18 mouse cellular contexts compared by ENCODE assay signal in the genomic region with DNA sequence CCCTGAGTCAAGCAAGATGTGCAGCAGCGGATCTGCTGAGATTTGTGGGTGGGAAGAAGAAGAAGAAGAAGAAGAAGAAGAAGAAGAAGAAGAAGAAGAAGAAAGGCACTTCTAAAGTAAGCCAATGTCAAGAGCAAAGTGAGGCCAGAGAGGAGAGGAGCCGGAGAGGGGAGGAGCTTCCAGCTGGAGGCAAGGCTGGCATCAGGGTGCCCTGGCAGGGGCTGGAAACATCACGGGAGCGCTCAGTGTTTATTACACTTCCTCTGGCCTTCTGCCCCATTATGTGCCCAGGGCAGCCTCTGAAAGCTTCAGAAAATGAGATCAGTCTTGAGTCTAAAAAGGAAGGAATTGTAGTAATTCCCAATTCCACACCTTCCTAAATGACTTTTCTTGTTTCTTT.
"Had no signal": no experiment of that assay in that cellular context is flagged by ENCODE, and none has a peak within 500 bp of the region (broad histone marks: within the 10 kb centered on the region; RNA-seq: fewer than 3 reads in every experiment).

No protein-coding gene starts in this region.

- H3K4me1 ChIP-seq: midbrain, embryonic 10.5 days; midbrain, embryonic 12.5 days had no signal

- H3K27me3 ChIP-seq: midbrain, embryonic 12.5 days; neural tube, embryonic 13.5 days; neural tube, embryonic 15.5 days had no signal

- H3K27ac ChIP-seq: midbrain, embryonic 10.5 days; midbrain, embryonic 12.5 days; neural tube, embryonic 13.5 days; neural tube, embryonic 15.5 days had no signal

- DNase-seq: lung, adult 18-20 months; lung, embryonic 14.5 days; lung, postnatal 10 days; lung, postnatal 4 days; midbrain, embryonic 14.5 days; retina, postnatal 1 day; right cerebral cortex, adult 18-20 months; right cerebral cortex, postnatal 25 days; right cerebral cortex, postnatal 4 days; spleen, adult 18-20 months; thymus, adult 18-20 months; thymus, postnatal 25 days; thymus, postnatal 4 days had no signal

- H3K4me3 ChIP-seq: midbrain, embryonic 10.5 days; midbrain, embryonic 12.5 days; myocyte; neural tube, embryonic 13.5 days; neural tube, embryonic 15.5 days had no signal
